Mouse (Mus musculus) monocyte, adult 2 months (primary cell): ENCODE data around the gene Entpd7.
A peak's percentile ranks its signal among the peaks of the same experiment; 100 is the strongest.

ENCODE experiments used
- DNase-seq, 2 experiments: peaks; one replicate each; pipeline ENCODE4 v3.0.0; 2022; ENCODE audit warnings: low spot score in 2 of 2, low read depth in 1 of 2

The Entpd7 gene

GRCm38 (mm10) chr19:43674316-43674689, 15.2 kb upstream of the Entpd7 start:
- DNase-seq: peak in 1 of 2 experiments; percentile 12

GRCm38 (mm10) chr19:43674730-43675524, 14.5 kb upstream of the Entpd7 start, which contains the start of gene Slc25a28:
Slc25a28 (minus strand) TSS chr19:43674881.
- peak; percentile 97 to 98 for DNase-seq

- DNase-seq: no peak
These were observed 13.7 kb upstream of the Entpd7 start for GRCm38 (mm10) chr19:43675525-43676400.

- DNase-seq: no peak
These were observed 10.9 kb upstream of the Entpd7 start for GRCm38 (mm10) chr19:43678467-43679003.

- peak in 1 of 2 experiments; percentile 50 for DNase-seq
These were observed 9.9 kb upstream of the Entpd7 start for GRCm38 (mm10) chr19:43679474-43679981.

GRCm38 (mm10) chr19:43681541-43681940, 7.9 kb upstream of the Entpd7 start:
- no peak for DNase-seq

GRCm38 (mm10) chr19:43692815-43693214, 3.3 kb downstream of the Entpd7 start:
- DNase-seq: no peak

- no peak for DNase-seq
These were observed 6.1 kb downstream of the Entpd7 start for GRCm38 (mm10) chr19:43695514-43695964.

GRCm38 (mm10) chr19:43697666-43698370, 8.3 kb downstream of the Entpd7 start:
- no peak for DNase-seq

- DNase-seq: no peak
These were observed 9.7 kb downstream of the Entpd7 start for GRCm38 (mm10) chr19:43699021-43699762.

GRCm38 (mm10) chr19:43699763-43700155, 10.3 kb downstream of the Entpd7 start:
- DNase-seq: no peak

- no peak for DNase-seq
These were observed 14.7 kb downstream of the Entpd7 start for GRCm38 (mm10) chr19:43704211-43704610.

GRCm38 (mm10) chr19:43704787-43705497, 15.5 kb downstream of the Entpd7 start:
- no peak for DNase-seq

GRCm38 (mm10) chr19:43708206-43708605, 18.7 kb downstream of the Entpd7 start:
- no peak for DNase-seq

- no peak for DNase-seq
These were observed 19.8 kb downstream of the Entpd7 start for GRCm38 (mm10) chr19:43709317-43709716.

- peak; percentile 18 to 34 for DNase-seq
These were observed 21.9 kb downstream of the Entpd7 start for GRCm38 (mm10) chr19:43711159-43711916.

GRCm38 (mm10) chr19:43711971-43712370, 22.5 kb downstream of the Entpd7 start:
- DNase-seq: no peak

- DNase-seq: no peak
These were observed 30.6 kb downstream of the Entpd7 start for GRCm38 (mm10) chr19:43720061-43720460.

GRCm38 (mm10) chr19:43722891-43723290, 33.4 kb downstream of the Entpd7 start:
- DNase-seq: no peak
